Mouse (Mus musculus): ENCODE measurements at regions not wholly inside any gene's neighbourhood (a gene's known extent, or its start where the extent isn't known, plus 50 kb on each side); places are given as distances from the start of the nearest gene placed in this dataset.

- Histone ChIP-seq H3K36me3 (ENCODE audit: poor library complexity, severe bottlenecking) (no peaks in the 10 kb centered on the region), H3K27ac (no peak overlapping the region), H3K4me3 (no peak overlapping the region), H3K9me3 (replicated peaks) (no peaks in the 10 kb centered on the region), H3K4me1 (peaks cover 10% of the 10 kb centered on the region), H3K27me3 (no peaks in the 10 kb centered on the region), H3K9ac (no peak overlapping the region), H3K4me2 (no peak overlapping the region)
- WGBS: 3% methylated on average over 9 of the region's 9 CpGs
- peak; percentile 53; the same call in 1 of the 2 replicates for ATAC-seq
These were observed 187.9 kb downstream of the Mycn start for GRCm38 (mm10) chr12:12753849-12754248.

DNA sequence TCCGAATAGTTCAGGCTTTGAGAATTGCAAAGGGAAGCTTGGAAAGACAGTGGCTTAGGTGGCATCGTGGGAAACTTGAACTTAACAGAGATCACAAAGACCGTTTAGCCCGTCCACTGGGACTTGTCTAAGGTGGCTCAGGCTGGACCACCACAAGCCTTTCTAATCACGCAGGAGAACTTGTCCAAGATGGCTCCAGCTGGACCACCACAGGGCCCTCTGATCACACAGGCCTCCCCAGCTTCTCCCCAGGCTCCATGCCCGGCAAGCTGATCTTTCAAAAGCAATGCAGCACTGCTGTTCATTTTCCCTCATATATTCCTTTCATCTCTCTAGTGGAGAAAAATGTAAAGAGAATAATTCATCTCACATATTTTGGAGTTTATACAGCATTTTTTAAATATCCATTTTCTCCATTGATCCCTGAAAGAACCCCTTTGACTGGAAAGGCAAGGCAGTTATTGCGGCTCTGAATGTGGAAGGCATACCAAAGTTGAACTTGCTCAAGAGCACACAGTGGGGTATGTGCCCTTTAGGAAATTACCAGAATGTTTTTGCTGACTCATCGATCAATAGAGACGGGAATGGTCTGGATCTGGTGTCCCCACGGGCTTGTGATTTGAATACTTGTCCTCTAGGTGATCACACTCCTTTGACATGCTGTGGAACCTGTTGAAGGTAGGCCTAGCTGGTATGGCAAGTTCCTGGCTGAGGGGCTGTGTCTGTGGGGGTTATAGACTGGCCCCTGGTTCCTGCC, 189.9 kb downstream of the Mycn start:
- H3K4me1 ChIP-seq: peaks cover 10% of the 10 kb centered on the region
- ATAC-seq: no peak
- H3K36me3 ChIP-seq (ENCODE audit: poor library complexity, severe bottlenecking): no peaks in the 10 kb centered on the region
- no peak overlapping the region for H3K9ac ChIP-seq
- H3K27ac ChIP-seq: no peak overlapping the region
- WGBS: 92% methylated on average over 10 of the region's 10 CpGs
- H3K9me3 ChIP-seq (replicated peaks): no peaks in the 10 kb centered on the region
- H3K27me3 ChIP-seq: no peaks in the 10 kb centered on the region
- H3K4me3 ChIP-seq: no peak overlapping the region
- no peak overlapping the region for H3K4me2 ChIP-seq

- H3K4me3 ChIP-seq: no peak overlapping the region
- no peaks in the 10 kb centered on the region for H3K9me3 ChIP-seq (replicated peaks)
- no peaks in the 10 kb centered on the region for H3K36me3 ChIP-seq (ENCODE audit: poor library complexity, severe bottlenecking)
- no peak for ATAC-seq
- H3K27me3 ChIP-seq: no peaks in the 10 kb centered on the region
- H3K27ac ChIP-seq: no peak overlapping the region
- H3K4me1 ChIP-seq: peaks cover 10% of the 10 kb centered on the region
- H3K9ac ChIP-seq: no peak overlapping the region
- no peak overlapping the region for H3K4me2 ChIP-seq
- 95% methylated on average over 3 of the region's 3 CpGs for WGBS
These were observed 192.0 kb downstream of the Mycn start for GRCm38 (mm10) chr12:12749690-12750089.

DNA sequence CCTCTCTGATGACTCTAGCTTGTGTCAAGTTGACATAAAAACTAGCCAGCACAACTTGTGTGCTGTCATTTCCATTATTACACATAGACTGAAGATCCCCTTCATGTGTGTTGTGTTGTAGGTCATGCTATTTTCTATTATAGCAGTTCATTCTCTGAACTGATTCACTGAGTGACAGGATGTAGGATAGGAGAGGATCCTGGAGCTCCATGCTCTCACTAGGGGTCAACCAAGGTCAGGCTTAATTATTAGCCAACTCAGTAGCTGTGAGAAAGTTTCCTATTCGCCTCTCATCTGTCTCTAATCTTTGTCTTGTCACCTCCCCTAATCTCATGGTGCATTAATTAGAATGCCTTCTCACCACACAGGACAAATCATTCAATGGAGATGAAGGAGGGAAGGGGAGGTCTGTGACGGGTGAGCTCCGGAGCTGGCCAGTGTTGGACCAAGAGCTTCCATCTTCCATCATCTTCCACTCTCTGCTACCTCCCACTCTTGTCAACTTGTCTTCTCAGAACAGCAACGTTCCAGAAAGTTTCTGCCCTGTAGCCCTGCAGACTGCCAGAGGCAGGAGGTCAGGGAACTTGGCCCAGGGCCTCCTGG, 194.8 kb downstream of the Mycn start:
- H3K36me3 ChIP-seq (ENCODE audit: poor library complexity, severe bottlenecking): no peaks in the 10 kb centered on the region
- H3K9me3 ChIP-seq (replicated peaks): no peaks in the 10 kb centered on the region
- no peak overlapping the region for H3K4me2 ChIP-seq
- no peak overlapping the region for H3K4me3 ChIP-seq
- no peak overlapping the region for H3K9ac ChIP-seq
- no peaks in the 10 kb centered on the region for H3K27me3 ChIP-seq
- H3K27ac ChIP-seq: no peak overlapping the region
- WGBS: 45% methylated on average over 4 of the region's 4 CpGs
- ATAC-seq: no peak
- H3K4me1 ChIP-seq: no peaks in the 10 kb centered on the region

DNA sequence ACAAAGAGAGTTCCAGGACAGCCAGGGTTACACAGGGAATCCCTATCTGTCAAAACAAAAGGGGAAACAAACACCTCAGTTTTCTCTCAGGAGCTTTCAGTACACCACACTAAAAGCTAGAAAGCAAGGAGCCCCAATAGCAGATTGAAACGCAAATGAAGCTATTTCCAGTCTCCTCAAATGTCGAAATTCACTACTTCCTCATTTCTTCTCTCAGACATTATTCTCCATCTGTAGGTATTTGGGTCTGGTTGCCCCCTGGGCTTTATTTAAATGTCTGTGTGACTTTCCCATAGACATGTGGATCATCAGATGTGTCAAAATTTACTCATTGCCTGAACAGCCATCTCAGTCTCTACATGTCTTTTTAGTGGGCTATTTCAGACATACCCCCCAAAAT, 197.2 kb downstream of the Mycn start:
- no peak overlapping the region for H3K27ac ChIP-seq
- no peak overlapping the region for H3K9ac ChIP-seq
- no peak for ATAC-seq

DNA sequence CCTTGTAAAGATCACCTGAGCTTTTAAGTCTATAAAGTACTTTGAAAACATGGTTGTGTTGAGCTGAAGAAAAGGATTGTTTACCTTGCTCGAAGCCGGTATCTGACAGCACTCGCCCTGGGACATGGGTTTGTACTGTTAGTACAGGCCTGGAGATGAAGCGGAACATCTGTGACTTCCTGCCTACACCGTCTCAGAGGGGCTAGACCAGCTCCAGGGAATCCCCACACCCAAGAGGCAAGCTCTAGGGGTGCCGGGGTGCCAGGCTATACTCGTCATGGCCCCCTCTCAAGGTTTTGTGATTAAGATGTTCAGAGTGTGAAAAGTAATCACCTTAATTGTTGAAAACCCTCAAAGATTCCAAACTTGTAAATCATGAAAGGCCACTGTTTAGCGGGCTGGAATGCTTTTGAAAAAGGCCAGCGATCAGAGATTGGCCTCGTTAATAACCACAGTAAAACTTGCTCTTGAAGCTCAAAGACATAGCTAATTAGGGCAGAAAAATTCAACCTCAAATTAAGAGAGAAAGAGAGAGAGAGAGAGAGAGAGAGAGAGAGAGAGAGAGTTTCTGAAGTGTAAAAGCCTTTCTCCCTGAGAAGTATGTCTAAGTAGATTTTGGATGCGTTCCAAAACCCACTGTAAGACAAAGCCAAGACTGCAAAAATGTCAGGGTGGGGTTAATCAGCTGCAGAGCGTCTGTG, 202.9 kb downstream of the Mycn start:
- Histone ChIP-seq H3K4me3 (no peak overlapping the region), H3K9me3 (replicated peaks) (0 out of 2 replicates have a peak, but pooled peaks cover 3% of the 10 kb centered on the region), H3K27me3 (no peaks in the 10 kb centered on the region), H3K36me3 (ENCODE audit: poor library complexity, severe bottlenecking) (no peaks in the 10 kb centered on the region), H3K27ac (peak overlapping the region; percentile 80), H3K4me2 (peak overlapping the region; percentile 23; the same call in 1 of the 2 replicates), H3K9ac (no peak overlapping the region), H3K4me1 (peaks cover 23% of the 10 kb centered on the region)
- WGBS: 12% methylated on average over 12 of the region's 12 CpGs
- ATAC-seq: peak; percentile 86

More for the DNA sequence above, 197.2 kb downstream of the Mycn start:
- no peak overlapping the region for H3K4me3 ChIP-seq
- peaks cover 8% of the 10 kb centered on the region for H3K4me1 ChIP-seq
- H3K4me2 ChIP-seq: no peak overlapping the region
- WGBS: 84% methylated on average over 2 of the region's 2 CpGs
- H3K27me3 ChIP-seq: no peaks in the 10 kb centered on the region
- no peaks in the 10 kb centered on the region for H3K9me3 ChIP-seq (replicated peaks)
- H3K36me3 ChIP-seq (ENCODE audit: poor library complexity, severe bottlenecking): no peaks in the 10 kb centered on the region

GRCm38 (mm10) chr12:12725797-12726196, 215.9 kb downstream of the Mycn start:
- no peak for ATAC-seq
- peak overlapping the region; percentile 42 for H3K4me2 ChIP-seq
- peak overlapping the region; percentile 18 for H3K9ac ChIP-seq
- H3K27me3 ChIP-seq: no peaks in the 10 kb centered on the region
- H3K27ac ChIP-seq: peak overlapping the region; percentile 44
- H3K9me3 ChIP-seq (replicated peaks): no peaks in the 10 kb centered on the region
- peaks cover 51% of the 10 kb centered on the region for H3K4me1 ChIP-seq
- H3K36me3 ChIP-seq (ENCODE audit: poor library complexity, severe bottlenecking): no peaks in the 10 kb centered on the region
- no peak overlapping the region for H3K4me3 ChIP-seq
- 3% methylated on average over 9 of the region's 9 CpGs for WGBS

GRCm38 (mm10) chr12:12725075-12725474, 216.6 kb downstream of the Mycn start:
- peaks cover 51% of the 10 kb centered on the region for H3K4me1 ChIP-seq
- peak overlapping the region; percentile 70 for H3K27ac ChIP-seq
- no peaks in the 10 kb centered on the region for H3K9me3 ChIP-seq (replicated peaks)
- H3K27me3 ChIP-seq: 0 out of 2 replicates have a peak, but pooled peaks cover 3% of the 10 kb centered on the region
- H3K4me3 ChIP-seq: no peak overlapping the region
- ATAC-seq: peak; percentile 12; the same call in 1 of the 2 replicates
- no peaks in the 10 kb centered on the region for H3K36me3 ChIP-seq (ENCODE audit: poor library complexity, severe bottlenecking)
- peak overlapping the region; percentile 42 for H3K4me2 ChIP-seq
- H3K9ac ChIP-seq: 0 out of 2 replicates have a peak overlapping the region, but pooled peaks have one; percentile 18
- WGBS: 3% methylated on average over 13 of the region's 13 CpGs

DNA sequence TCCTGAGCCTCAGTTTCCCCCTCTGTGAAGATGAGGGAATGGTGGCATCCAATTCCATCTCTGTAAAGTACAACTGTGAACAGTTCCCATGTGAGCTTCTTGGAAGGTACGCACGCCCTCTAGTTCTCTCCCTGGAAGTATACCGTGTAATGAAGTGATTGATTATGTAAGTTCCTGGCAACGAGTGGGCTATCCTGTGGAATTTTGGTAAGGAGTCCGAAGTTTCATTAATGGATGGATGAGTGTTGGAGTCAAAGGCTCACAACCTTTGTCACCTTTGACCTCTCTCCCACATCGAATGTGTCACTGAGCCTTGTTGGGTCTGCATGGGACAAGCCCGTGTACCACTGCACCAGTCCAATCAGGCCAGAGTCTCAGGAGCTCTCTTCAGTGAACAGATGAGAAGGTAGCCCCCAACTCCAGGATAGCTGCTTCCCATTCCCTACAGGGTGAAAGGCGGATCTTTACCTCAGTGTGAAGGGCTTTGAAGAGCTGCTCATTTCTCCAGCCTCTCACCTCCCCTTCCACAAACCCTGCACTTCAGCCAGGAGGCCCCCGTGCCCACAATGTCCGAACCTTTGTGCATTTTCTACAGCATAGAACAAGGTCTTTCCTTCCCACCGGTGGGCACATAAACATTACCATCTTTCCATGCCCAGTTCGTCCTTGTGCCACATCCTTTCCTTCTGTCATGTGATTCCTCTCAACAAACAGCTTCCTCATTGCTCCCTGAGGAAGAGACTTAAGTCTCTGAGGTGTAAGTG, 217.8 kb downstream of the Mycn start:
- Histone ChIP-seq H3K4me2 (peak overlapping the region; percentile 46), H3K9me3 (replicated peaks) (no peaks in the 10 kb centered on the region), H3K36me3 (ENCODE audit: poor library complexity, severe bottlenecking) (no peaks in the 10 kb centered on the region), H3K27me3 (0 out of 2 replicates have a peak, but pooled peaks cover 3% of the 10 kb centered on the region), H3K4me3 (no peak overlapping the region), H3K9ac (peak overlapping the region; percentile 38; the same call in 1 of the 2 replicates), H3K4me1 (peaks cover 51% of the 10 kb centered on the region), H3K27ac (peak overlapping the region; percentile 73)
- peak; percentile 56 for ATAC-seq
- WGBS: 15% methylated on average over 12 of the region's 12 CpGs

DNA sequence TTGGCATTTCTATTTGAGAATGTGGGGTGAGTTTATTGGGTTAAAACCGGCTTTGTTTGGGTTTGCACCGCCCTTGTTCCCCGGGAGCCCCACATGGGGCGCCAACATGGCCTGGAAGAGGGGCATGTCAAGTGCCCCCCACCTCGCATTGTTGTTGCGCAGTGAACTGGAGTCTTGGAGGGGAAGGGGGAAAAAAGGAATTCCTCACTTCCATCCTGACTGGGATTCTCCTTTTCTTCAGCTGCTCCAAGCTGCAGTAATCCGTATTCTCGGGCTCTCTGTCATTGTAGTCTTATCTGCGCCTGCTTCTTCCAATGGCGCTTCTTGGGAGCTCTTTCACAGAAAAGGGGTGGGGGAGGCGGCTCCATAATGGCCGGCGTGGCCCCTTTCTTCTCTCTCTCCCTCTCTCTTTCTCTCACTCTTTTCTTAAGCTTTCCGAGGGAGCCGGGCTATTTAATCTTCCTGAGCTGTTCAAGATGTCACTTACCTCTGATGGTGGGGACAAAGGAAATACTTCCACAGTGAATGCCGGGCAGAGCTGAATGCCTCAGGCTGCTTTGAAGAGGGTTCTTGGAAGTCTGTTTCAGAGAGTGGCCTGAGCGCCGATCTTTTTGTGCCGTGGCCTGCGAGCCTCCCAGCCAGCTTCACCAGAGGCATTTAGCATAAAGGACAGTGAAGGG, 218.6 kb downstream of the Mycn start:
- Histone ChIP-seq H3K9me3 (replicated peaks) (no peaks in the 10 kb centered on the region), H3K27ac (peak overlapping the region; percentile 73), H3K9ac (peak overlapping the region; percentile 38; the same call in 1 of the 2 replicates), H3K4me2 (peak overlapping the region; percentile 46), H3K36me3 (ENCODE audit: poor library complexity, severe bottlenecking) (no peaks in the 10 kb centered on the region), H3K4me3 (peak overlapping the region; percentile 12), H3K27me3 (0 out of 2 replicates have a peak, but pooled peaks cover 3% of the 10 kb centered on the region), H3K4me1 (peaks cover 51% of the 10 kb centered on the region)
- ATAC-seq: peak; percentile 72
- WGBS: 4% methylated on average over 20 of the region's 20 CpGs

DNA sequence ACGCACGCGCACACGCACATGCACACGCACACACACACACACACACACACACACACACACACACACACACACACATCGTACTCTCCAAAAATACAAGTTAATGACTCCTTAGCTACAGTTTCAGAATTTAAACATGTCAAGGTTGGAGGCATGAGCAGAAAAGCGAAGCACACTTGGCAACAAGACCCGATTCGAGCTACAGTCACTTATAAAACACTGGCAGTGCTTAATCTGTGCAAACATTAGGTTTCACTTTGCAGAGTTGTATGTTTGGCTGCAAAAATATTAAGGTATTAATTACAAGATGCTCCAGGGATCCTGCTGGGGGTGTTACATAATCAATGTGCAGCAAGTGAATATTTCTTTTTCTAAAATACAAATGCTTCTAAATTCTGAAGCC, 225.0 kb downstream of the Mycn start:
- 0 out of 2 replicates have a peak, but pooled peaks cover 3% of the 10 kb centered on the region for H3K27me3 ChIP-seq
- 0 out of 2 replicates have a peak overlapping the region, but pooled peaks have one; percentile 40 for H3K27ac ChIP-seq
- no peaks in the 10 kb centered on the region for H3K36me3 ChIP-seq (ENCODE audit: poor library complexity, severe bottlenecking)
- H3K4me1 ChIP-seq: peaks cover 21% of the 10 kb centered on the region
- no peak overlapping the region for H3K9ac ChIP-seq
- no peaks in the 10 kb centered on the region for H3K9me3 ChIP-seq (replicated peaks)
- H3K4me3 ChIP-seq: no peak overlapping the region
- 91% methylated on average over 9 of the region's 9 CpGs for WGBS
- H3K4me2 ChIP-seq: no peak overlapping the region
- peak; percentile 22; the same call in 1 of the 2 replicates for ATAC-seq

Measured in forebrain, embryonic 13.5 days (tissue).